Mouse (Mus musculus): ENCODE results near the gene Hdgf.
"Not testable (repeated sequence)": the region's sequence is repeated elsewhere in the genome, so short reads cannot be mapped to it uniquely, and the experiment has no call there.

Gene Hdgf

GRCm38 (mm10) chr3:87905880-87906485 lies at the start of gene Hdgf:
Hdgf (plus strand) TSS chr3:87906321.
- DNase-seq (ENCODE audit: low spot score) = peak; percentile 93

- DNase-seq (ENCODE audit: low spot score) = no peak
Measured at GRCm38 (mm10) chr3:87857666-87858065, 48.5 kb upstream of the Hdgf start.

DNA sequence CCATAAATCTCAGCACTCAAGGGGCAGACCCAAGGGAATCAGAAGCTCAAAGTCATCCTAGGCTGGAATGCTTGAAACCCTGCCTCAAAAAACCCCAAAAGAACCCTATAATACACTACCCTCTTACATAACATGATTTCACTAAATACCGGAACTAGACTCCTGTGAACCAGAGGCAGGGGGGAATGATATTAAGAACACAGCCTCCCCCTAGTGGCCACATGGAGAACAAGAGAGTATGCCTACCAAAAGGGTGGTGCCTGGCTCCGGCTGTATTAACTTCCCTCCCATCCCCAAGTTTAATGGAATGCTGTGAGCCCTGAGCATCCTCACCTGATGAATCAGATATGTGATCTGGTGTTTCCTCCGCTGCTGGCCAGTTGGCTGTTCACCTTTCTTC lies 46.3 kb upstream of the Hdgf start:
- DNase-seq (ENCODE audit: low spot score) = peak; percentile 77

DNA sequence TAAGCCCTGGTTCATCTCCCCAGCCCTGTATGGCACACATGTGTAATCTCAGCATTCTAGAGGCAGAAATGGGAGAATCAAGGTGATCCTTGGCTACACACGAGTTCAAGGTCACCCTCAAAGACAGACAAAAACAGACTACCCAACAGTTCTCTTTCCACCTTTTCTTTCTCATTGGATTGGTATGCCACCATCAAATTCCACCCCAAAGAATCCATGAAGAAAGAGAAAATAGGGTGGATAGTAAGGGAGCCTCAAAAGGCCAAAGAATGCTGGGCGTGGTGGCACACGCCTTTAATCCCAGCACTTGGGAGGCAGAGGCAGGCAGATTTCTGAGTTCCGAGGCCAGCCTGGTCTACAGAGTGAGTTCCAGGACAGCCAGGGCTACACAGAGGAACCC lies 42.0 kb upstream of the Hdgf start:
- not testable (repeated sequence) for DNase-seq (ENCODE audit: low spot score)

DNA sequence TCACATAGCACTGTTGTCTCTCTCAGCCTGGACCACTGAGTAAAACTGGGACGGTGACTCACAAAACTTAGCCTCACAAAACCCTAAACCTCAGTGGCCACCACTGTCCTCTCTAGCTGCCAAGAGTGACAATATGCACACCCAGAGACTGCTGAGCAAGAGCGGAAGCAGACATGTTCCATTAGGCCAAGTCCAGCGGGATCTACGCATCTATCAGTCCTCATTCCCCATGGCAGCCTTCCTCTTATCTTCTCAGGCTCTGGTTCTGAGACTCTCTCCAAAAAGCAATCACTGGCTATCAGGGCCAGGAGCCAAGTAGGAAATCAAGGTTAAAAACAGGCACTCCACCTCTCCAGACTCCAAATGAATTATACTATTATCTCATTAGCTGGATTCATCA lies 28.4 kb upstream of the Hdgf start:
- DNase-seq (ENCODE audit: low spot score) = no peak

DNA sequence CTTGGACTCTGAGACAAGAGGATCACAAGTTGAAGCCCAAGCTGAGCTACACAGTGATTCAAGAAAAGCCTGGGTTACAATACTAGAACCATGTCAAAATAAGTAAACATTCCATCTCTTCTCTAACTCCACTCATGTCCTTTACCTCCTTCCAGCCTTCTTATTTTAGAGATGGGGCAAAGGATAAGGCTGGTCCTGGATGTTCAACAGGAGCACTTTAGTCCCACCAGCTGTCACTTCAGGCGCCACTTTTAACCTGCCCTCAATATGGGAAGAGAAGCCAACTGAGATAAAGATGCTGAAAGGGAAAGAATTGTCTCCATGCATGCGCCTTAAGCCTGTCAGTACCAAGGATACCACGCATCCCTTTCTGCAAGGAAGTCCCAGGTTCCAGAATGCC lies 21.8 kb upstream of the Hdgf start:
- no peak for DNase-seq (ENCODE audit: low spot score)

GRCm38 (mm10) chr3:87884708-87885251 lies 21.3 kb upstream of the Hdgf start:
- peak; percentile 42 for DNase-seq (ENCODE audit: low spot score)

DNA sequence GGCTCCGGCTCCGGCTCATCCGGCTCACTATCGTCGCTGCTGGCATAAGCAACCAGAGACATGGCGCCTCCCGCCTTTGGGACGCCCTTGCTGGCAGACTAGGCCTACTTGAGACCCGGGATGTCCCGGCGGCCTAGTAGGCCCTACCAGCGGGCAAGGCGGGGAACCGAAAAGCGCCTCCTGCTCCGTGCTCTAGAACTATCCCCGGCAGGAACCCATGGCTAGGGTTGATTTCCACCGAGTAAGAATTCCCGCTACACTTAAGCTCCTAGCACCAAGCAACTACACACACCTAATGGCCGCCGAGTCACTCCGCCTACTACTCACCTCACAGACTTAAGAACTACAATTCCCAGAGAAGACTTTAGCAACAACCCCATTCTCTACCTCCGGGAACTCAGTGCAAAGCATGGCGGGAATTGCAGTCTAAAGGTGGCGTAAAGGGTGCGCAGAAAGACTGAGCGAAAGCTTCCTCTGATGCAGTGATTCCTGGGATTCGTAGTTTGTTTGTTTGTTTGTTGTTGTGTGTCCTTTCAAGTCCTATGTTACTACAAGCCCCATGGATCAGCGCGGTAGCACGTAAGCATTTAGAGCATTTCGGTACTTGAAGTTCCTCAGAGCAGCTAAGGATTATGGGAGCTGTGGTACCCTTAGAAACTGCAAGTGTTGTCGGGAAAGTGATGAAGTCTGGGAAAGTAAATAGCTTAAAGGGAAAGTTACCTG lies 20.7 kb upstream of the Hdgf start, which contains the start of gene Prcc:
TSS of gene Prcc (minus strand) at position 328 of the 723 bp plus-strand sequence.
- peak; percentile 96 for DNase-seq (ENCODE audit: low spot score)

DNA sequence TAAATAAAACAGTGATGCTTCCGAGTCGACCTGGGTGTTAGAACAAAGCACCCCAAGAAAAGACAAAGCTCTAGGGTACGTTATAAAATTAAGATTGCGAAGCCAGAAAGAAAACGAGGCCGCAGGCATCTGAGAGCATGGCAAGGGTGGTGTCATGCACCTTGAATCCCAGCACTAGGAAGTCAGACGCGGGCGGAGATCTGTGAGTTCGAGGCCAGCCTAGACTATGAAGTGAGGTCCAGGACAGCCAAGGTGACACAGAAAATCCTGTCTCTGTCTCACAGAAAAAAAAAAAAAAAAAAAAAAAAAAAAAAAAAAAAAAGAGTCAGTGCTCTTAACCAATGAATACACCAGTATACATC lies 20.1 kb upstream of the Hdgf start:
- no peak for DNase-seq (ENCODE audit: low spot score)

GRCm38 (mm10) chr3:87886416-87886815 lies 19.7 kb upstream of the Hdgf start:
- DNase-seq (ENCODE audit: low spot score) = peak; percentile 34

GRCm38 (mm10) chr3:87887400-87887799 lies 18.7 kb upstream of the Hdgf start:
- DNase-seq (ENCODE audit: low spot score) = not testable (repeated sequence)

GRCm38 (mm10) chr3:87891481-87891880 lies 14.6 kb upstream of the Hdgf start:
- DNase-seq (ENCODE audit: low spot score) = no peak

DNA sequence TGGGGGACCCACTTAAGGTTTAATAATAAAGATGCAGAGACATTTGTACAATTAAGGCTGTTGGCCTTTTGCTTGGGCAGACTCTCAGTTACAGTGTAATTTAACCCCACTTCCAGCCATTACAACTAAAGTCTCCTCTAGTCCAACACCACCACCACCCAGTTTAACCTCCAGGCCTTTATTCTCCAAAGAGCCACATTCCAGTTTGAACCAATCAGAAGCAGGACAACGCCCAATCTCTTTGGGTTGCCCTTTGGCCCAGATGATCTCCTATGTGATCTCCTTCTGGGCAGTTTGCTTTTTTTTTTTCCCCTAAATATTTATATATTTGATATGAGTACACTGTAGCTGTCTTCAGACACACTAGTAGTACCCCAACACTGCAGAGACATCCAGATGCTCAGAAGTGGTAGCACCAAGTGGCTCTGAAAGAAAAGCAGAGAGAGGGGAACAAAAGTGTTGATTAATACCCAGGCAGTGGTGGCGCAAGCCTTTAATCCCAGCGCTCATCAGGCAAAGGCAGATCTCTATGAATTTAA lies 12.7 kb upstream of the Hdgf start:
- DNase-seq (ENCODE audit: low spot score) = no peak

- DNase-seq (ENCODE audit: low spot score) = no peak
Measured at GRCm38 (mm10) chr3:87899266-87899665, 6.9 kb upstream of the Hdgf start.

DNA sequence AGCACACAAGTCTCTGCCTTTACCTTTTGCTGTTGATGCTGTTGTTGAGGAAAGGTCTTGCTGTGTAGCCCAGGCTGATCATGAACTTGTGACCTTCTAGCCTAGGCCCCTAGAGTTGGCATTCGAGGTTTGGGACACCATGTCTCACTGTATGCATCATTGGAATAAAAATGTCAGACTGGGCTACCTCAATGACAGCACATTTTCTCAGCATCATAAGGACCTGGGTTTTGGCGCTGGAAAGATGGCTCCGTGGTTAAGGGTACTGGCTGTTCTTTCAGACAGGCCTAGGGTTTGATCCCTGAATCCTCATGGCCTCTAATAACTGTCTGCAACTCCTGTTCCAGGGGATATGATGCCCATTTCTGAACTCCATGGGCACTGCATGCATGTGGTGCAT lies 6.3 kb upstream of the Hdgf start:
- no peak for DNase-seq (ENCODE audit: low spot score)

DNA sequence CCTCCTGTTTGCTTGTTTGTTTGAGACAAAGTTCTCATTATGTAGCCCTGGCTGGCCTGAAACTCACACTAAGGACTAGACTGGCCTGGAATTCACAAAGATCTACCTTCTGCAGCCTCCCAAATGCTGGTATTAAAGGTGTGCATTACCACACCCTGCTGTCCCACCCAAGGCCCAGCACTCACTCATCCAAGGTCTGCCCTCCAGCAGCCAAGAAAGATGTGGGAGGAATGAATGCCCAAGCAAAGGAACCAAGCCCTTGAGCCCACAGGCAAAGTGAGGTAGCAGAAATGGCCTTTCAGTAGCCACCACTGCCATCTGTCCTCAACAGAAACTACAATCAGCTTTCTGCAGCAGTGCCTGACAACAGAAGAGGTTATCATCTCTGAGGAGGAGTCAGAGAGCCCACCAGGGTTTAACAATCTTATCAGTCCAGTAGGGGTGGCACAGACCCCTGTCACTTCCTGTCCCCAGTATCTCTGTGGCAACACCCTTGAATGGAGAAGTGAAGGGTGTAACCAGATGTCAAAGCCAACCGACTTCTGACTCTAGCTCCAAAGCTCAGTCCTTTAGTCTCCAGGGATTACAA lies 5.0 kb upstream of the Hdgf start:
- DNase-seq (ENCODE audit: low spot score) = no peak

DNA sequence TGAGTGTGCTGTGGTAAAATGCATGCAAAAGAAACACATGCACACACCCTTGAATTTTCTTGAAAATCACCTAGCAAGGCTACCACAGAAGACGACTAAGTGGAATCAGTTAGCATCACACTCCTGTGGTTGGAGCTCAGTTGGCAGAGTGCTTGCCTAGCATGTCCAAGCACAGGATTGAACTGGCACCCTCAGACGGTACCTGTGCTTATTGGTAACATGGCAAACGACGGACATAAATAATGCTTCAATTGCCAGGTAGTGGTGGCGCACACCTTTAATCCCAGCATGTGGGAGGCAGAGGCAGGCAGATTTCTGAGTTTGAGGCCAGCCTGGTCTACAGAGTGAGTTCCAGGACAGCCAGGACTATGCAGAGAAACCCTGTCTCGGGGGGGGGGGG lies 4.2 kb upstream of the Hdgf start:
- not testable (repeated sequence) for DNase-seq (ENCODE audit: low spot score)

DNA sequence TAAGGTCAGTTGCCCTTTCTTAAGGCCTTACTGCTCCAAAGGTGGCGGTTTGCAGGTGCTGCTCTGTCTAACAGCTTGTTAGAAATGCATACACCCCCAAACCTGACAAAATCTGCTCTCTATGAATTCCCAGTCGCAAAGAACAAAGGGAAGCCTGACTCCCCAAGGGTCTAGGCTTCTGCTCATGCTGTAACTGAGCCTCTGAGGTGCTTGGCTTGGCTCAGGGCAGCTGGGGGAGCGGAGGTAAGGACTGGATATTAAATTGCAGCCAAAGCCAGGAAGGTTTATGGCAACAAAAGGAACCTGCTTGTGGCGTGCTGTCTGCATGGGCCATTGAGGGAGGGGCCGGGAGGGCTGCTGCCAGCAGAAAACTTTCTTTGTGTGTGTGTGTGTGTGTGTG lies 2.3 kb upstream of the Hdgf start:
- DNase-seq (ENCODE audit: low spot score) = no peak

GRCm38 (mm10) chr3:87906601-87906980 lies 470 bp downstream of the Hdgf start:
- DNase-seq (ENCODE audit: low spot score) = peak; percentile 54

DNA sequence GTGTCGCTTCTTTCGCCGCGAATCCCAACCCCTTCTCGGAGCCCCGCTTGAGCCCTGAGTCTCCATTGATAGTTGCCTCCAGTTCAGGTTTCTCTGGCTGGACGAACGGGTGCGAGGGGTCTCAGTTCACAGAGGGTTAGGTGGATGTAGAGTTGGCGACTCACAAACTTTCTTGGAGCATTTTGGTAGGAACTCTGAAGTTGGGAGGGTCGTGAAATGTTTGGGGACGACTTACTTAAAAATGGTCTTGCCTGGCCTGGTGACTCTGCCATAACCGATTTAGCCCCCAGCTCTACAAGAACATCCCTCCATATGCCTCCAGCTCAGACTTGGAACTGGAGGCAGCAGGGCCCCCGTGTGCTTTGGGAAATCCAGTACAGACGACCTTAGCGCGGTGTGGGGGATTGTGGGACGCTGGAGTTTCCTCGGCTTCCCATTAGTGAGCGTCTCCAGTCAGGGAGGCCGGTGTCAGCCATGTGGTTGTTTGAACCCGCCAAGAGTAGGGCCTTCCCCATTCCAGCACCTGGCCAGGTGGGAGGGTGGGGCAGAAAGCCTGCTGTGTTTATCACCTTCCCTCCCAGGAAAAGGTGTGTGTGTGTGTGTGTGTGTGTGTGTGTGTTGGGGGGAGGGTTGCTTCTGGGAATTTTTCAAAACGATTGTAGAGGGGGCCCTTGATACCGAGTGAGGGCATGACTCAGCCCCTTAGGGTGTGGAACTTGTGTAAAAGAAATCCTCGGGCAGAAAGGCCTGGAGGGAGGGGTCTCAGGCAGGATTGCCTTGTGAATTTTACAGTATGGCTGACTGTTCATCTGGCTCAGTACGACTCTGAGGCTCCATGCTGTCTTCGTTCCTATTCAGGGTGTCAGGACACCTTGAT lies 1.1 kb downstream of the Hdgf start:
- peak; percentile 31 for DNase-seq (ENCODE audit: low spot score)

DNA sequence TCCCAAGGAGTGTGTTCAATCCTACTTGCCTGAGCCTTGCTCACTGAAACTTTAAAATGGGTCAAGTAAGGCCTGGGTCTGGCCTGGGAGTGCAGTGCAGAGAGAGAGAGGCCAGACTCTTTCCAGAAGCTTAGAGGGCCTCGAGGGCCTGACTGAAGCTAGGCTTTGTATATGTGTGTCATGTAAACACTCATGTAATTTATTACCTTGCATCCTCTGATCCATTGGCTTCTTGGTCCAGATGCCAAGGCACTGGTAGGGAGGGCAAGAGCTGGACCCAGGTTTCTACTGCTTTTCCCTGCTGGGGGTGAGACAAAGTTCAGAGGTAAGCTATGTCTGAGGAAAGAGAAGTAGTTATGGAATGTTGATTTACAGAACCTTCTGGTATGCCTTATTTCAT lies 1.8 kb downstream of the Hdgf start:
- DNase-seq (ENCODE audit: low spot score) = no peak

- DNase-seq (ENCODE audit: low spot score) = no peak
Measured at GRCm38 (mm10) chr3:87909381-87909780, 3.3 kb downstream of the Hdgf start.

All from layer of hippocampus, adult 11-12 months (tissue).